9 mouse cellular contexts compared by ENCODE assay signal in genomic region chr5:134541640-134542039, GRCm38 (mm10). TPM values are rescaled to one million over a fixed set of nuclear protein-coding genes. Genes with fewer than 3 reads are reported as not detected.
DNase-seq lines count a peak whose midpoint lies in the region; ATAC-seq lines count a peak whose summit lies in the region.
"Had no signal": no experiment of that assay in that cellular context is flagged by ENCODE, and none has a peak within 500 bp of the region (broad histone marks: within the 10 kb centered on the region; RNA-seq: fewer than 3 reads in every experiment).

No protein-coding gene starts in this region.

- H3K36me3 ChIP-seq in heart, embryonic 14.5 days (ENCODE audit: control insufficient read depth, insufficient read depth, low read length), result no peaks in the 10 kb centered on the region; the same call in 1 of the 2 replicates
- H3K36me3 ChIP-seq in forebrain, embryonic 15.5 days, result peaks cover 10% of the 10 kb centered on the region

- 48% methylated on average over 7 of the region's 7 CpGs for WGBS in heart, embryonic 14.5 days
- WGBS in forebrain, embryonic 15.5 days, result 45% methylated on average over 7 of the region's 7 CpGs

- no peak for ATAC-seq in heart, embryonic 14.5 days (ENCODE audit: insufficient number of reproducible peaks, insufficient read depth, low FRiP score, low read depth)
- ATAC-seq in erythroid progenitor cell, adult 5-6 weeks (replicated peaks; ENCODE audit: low FRiP score, poor library complexity, severe bottlenecking), result no peak
- no peak for ATAC-seq in forebrain, embryonic 15.5 days (replicated peaks)

- peaks cover 16 to 21% of the 10 kb centered on the region in 2 experiments; a peak in 3 of 4 replicates for H3K4me1 ChIP-seq in heart, embryonic 14.5 days (ENCODE audit: control insufficient read depth in 2 of 2, insufficient read depth in 2 of 2, low read length in 2 of 2)
- H3K4me1 ChIP-seq in forebrain, embryonic 15.5 days, result peaks cover 40% of the 10 kb centered on the region

- H3K4me2 ChIP-seq in heart, embryonic 14.5 days (ENCODE audit: low read length), result no peak overlapping the region
- no peak overlapping the region for H3K4me2 ChIP-seq in forebrain, embryonic 15.5 days (replicated peaks)
- H3K4me2 ChIP-seq: embryonic facial prominence, embryonic 13.5 days had no signal

- no peaks in the 10 kb centered on the region for H3K9me3 ChIP-seq in heart, embryonic 14.5 days (ENCODE audit: control insufficient read depth, low read length)
- H3K9me3 ChIP-seq in forebrain, embryonic 15.5 days, result no peaks in the 10 kb centered on the region

- H3K9ac ChIP-seq in heart, embryonic 14.5 days (ENCODE audit: low read length), result no peak overlapping the region
- H3K9ac ChIP-seq in forebrain, embryonic 15.5 days (replicated peaks), result no peak overlapping the region

- no peak overlapping the region for H3K4me3 ChIP-seq in heart, embryonic 14.5 days (ENCODE audit: control insufficient read depth in 1 of 2, insufficient read depth in 1 of 2, low read depth in 1 of 2, low read length in 2 of 2)
- no peak overlapping the region for H3K4me3 ChIP-seq in forebrain, embryonic 15.5 days
- H3K4me3 ChIP-seq: embryonic facial prominence, embryonic 13.5 days had no signal

- no peaks in the 10 kb centered on the region for H3K27me3 ChIP-seq in heart, embryonic 14.5 days (ENCODE audit: control insufficient read depth, insufficient read depth, low read length)
- H3K27me3 ChIP-seq in forebrain, embryonic 15.5 days, result no peaks in the 10 kb centered on the region
- H3K27me3 ChIP-seq: embryonic facial prominence, embryonic 13.5 days had no signal

- peak overlapping the region; percentile 12 to 45; a peak in 2 of 4 replicates for H3K27ac ChIP-seq in heart, embryonic 14.5 days (replicated peaks in 1 of 2; ENCODE audit: control insufficient read depth in 1 of 2, insufficient read depth in 1 of 2, low read depth in 2 of 2, low read length in 2 of 2)
- no peak overlapping the region for H3K27ac ChIP-seq in forebrain, embryonic 15.5 days (replicated peaks)

- DNase-seq in ovary, postnatal 36 days (ENCODE audit: low spot score), result peak; percentile 31
- no peak for DNase-seq in ovary, postnatal 14 days (ENCODE audit: low spot score)
- DNase-seq in kidney, postnatal 36 days, result peak; percentile 90 to 94
- peak; percentile 55 to 72 for DNase-seq in urinary bladder, postnatal 36 days (ENCODE audit: low spot score in 2 of 2)
- DNase-seq in frontal cortex, postnatal 36 days (ENCODE audit: low spot score in 2 of 2), result no peak

RNA-seq across cellular contexts. Expression of gene Clip2, which starts 10.6 kb away (rescaled TPM):
- 1.2 and 1.9 TPM in 2 replicates for polyA plus RNA-seq in heart, embryonic 14.5 days (2014; fragmentation: Nextera tagmentation; extraction: Ambion mirVana)
- 0.84 TPM in 1 of 2 replicates, not detected in the other for total RNA-seq in erythroid progenitor cell, adult 5-6 weeks (2015; ENCODE audit: low replicate concordance)
- total RNA-seq in erythroid progenitor cell, adult 5-6 weeks (2017; ENCODE audit: low replicate concordance), result 0.68 and 0.77 TPM in 2 replicates
- 14.7 and 15.0 TPM in 2 replicates for polyA plus RNA-seq in forebrain, embryonic 15.5 days (2015; fragmentation: Nextera tagmentation; extraction: Ambion mirVana)

RNA-seq across cellular contexts. Expression of gene Syna, which starts 18.3 kb away (rescaled TPM):
- not detected in 2 replicates for polyA plus RNA-seq in heart, embryonic 14.5 days (2014; fragmentation: Nextera tagmentation; extraction: Ambion mirVana)
- not detected in 2 replicates for total RNA-seq in erythroid progenitor cell, adult 5-6 weeks (2015; ENCODE audit: low replicate concordance)
- total RNA-seq in erythroid progenitor cell, adult 5-6 weeks (2017; ENCODE audit: low replicate concordance), result not detected in 2 replicates
- polyA plus RNA-seq in forebrain, embryonic 15.5 days (2015; fragmentation: Nextera tagmentation; extraction: Ambion mirVana), result 0.36 and 0.59 TPM in 2 replicates

RNA-seq across cellular contexts. Expression of gene Rfc2, which starts 39.5 kb away (rescaled TPM):
- 181 and 184 TPM in 2 replicates for polyA plus RNA-seq in heart, embryonic 14.5 days (2014; fragmentation: Nextera tagmentation; extraction: Ambion mirVana)
- total RNA-seq in erythroid progenitor cell, adult 5-6 weeks (2015; ENCODE audit: low replicate concordance), result 83.4 and 101 TPM in 2 replicates
- total RNA-seq in erythroid progenitor cell, adult 5-6 weeks (2017; ENCODE audit: low replicate concordance), result 51.7 and 56.7 TPM in 2 replicates
- 218 TPM in 2 replicates for polyA plus RNA-seq in forebrain, embryonic 15.5 days (2015; fragmentation: Nextera tagmentation; extraction: Ambion mirVana)

Comparison
In these comparisons a context has a peak if more than half of its experiments do, and no peak if none do; other contexts are left out.
1. DNase-seq: peak in ovary, postnatal 36 days (single experiment), kidney, postnatal 36 days (2 of 2) and urinary bladder, postnatal 36 days (2 of 2); none in ovary, postnatal 14 days (single experiment) and frontal cortex, postnatal 36 days (0 of 2).